Mouse (Mus musculus) C3H10T1/2 (cell line): ENCODE data around the gene Ndufa11. TPM values are rescaled to one million over a fixed set of nuclear protein-coding genes. Genes with fewer than 3 reads are reported as not detected.

Experiments
- polyA plus RNA-seq, 2 experiments: library from polyadenylated mRNA; unstranded; fragments of >200 nt; fragmentation: generic; extraction: Trizol; gene quantifications; one replicate each; pipeline ENCODE4 v1.2.1; 2012; ENCODE audit warnings: missing spikeins in 2 of 2

Ndufa11 gene
- 100 to 1,000 TPM; 608 to 937 TPM for polyA plus RNA-seq

GRCm38 (mm10) chr17:56717363-56718058, at the start of gene Ndufa11, which contains the start of gene Vmac:
Ndufa11 (plus strand) TSS chr17:56717767.
Vmac (minus strand) TSS chr17:56718022.

DNA sequence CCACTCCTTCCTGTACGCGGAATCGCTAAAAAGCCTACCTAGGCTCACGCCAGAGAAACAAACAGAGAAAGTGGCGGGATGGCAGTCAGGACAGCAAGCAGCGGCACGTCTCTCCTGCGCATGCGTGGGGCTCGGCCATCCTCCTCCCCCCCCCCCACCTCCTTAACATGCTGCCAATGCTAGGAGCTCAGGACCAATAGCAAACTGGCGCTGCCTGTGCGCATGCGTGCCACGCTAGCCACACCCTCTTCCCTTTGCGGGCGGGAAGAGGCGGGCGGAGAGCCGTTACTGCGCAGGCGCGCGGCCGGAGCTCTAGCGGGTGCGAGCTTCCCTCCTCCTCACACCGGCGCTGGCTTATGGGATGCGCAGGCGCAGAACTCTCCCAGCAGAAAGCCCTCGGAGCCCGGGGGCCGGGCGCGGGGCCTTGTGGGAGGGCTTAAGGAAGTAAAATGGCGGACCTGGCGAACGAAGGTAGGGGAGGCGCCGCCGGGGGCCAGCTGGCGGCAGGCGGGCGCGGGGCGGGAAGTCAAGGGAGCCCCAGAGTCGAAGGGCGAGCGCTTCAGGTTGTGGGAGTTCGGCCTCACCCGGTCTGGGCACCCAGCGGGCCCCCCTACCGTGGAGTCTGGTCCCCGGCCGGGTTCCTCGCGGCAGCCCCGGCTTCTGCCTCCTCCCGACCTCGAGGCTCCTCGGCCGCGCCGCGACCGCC, 44.5 kb upstream of the Ndufa11 start, which contains the start of gene Ranbp3:
TSS of gene Ranbp3 (plus strand) at position 354 of the 706 bp plus-strand sequence.

GRCm38 (mm10) chr17:56757416-56758123, 40.0 kb downstream of the Ndufa11 start, which contains the start of gene Nrtn:
Nrtn (minus strand) TSS chr17:56757530.

DNA sequence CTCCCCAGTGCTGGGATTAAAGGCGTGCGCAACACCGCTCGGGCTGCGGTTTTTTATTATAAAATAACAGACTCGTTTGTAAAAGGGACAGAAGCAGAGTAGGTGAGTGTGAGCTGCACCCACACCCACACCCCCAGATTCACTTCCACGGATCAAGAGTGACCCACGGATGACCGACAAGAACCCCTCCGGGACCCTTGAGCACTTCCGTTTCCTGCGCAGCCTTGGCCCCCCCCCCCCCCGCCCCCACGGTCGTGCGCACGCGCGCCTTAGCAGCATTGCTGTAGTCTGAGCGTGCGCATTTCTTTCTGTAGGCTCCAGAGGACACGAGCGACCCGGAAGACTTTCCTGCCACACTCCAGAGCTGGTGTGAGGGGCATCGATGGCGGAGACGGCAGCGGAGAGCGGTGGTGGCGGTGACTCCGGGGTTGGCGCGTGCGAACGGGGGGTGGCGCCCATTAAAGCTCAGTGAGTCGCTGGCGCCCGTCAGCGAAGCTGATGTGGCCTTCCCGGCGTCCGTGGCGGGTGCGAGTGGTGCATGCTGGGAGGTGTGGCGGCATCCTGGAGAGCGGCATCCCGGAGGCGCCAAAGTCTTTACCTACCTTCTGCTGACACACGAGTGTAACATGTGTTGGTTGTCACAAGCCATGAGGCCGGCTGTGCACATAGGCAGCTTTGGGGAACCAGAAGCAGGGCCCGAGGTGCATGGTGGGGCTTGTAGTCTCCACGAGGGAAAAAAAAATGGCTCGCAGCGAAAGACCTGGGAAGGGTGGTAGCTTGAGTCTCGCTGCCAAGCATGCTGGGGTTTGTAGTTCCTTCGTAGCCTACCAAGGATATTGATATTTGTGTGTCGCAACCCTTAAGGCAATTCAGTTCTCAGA, 47.1 kb downstream of the Ndufa11 start, which contains the start of gene Dus3l:
TSS of gene Dus3l (plus strand) at position 284 of the 881 bp plus-strand sequence.

GRCm38 (mm10) chr17:56769950-56770349, 52.4 kb downstream of the Ndufa11 start, which contains the start of gene Prr22:
Prr22 (plus strand) TSS chr17:56770250.

Other genes with a start within 250 kb of the Ndufa11 start
- 100 to 1,000 TPM in 1 of 2 experiments, 10 to 100 TPM in 1; 15.1 to 186 TPM for gene Ptprs, start 241.3 kb upstream of the Ndufa11 start, polyA plus RNA-seq
- gene Znrf4, start 205.3 kb upstream of the Ndufa11 start, polyA plus RNA-seq: not detected
- 1 to 10 TPM in 1 of 2 experiments, under 1 TPM in 1; 0.05 to 1.4 TPM for gene Gm20219, start 163.4 kb upstream of the Ndufa11 start, polyA plus RNA-seq
- gene Safb2, start 133.2 kb upstream of the Ndufa11 start, polyA plus RNA-seq: 10 to 100 TPM; 19.9 to 50.5 TPM
- 100 to 1,000 TPM in 1 of 2 experiments, 10 to 100 TPM in 1; 24.2 to 103 TPM for gene Safb, start 132.9 kb upstream of the Ndufa11 start, polyA plus RNA-seq
- gene 2410015M20Rik, start 108.0 kb upstream of the Ndufa11 start, polyA plus RNA-seq: 100 to 1,000 TPM; 433 to 445 TPM
- gene Rpl36, start 104.4 kb upstream of the Ndufa11 start, polyA plus RNA-seq: over 10,000 TPM in 1 of 2 experiments, 1,000 to 10,000 TPM in 1; 5,896 to 10,257 TPM
- gene Lonp1, start 90.9 kb upstream of the Ndufa11 start, polyA plus RNA-seq: 10 to 100 TPM; 52.4 to 73.9 TPM
- under 1 TPM; 0.02 to 0.30 TPM for gene Catsperd, start 89.6 kb upstream of the Ndufa11 start, polyA plus RNA-seq
- gene Ranbp3, start 44.5 kb upstream of the Ndufa11 start, polyA plus RNA-seq: 10 to 100 TPM; 71.2 to 89.9 TPM
- 10 to 100 TPM; 16.3 to 42.8 TPM for gene Vmac, start 255 bp downstream of the Ndufa11 start, polyA plus RNA-seq
- gene Nrtn, start 39.8 kb downstream of the Ndufa11 start, polyA plus RNA-seq: 1 to 10 TPM; 3.2 to 3.9 TPM
- 10 to 100 TPM; 32.1 to 51.8 TPM for gene Dus3l, start 47.0 kb downstream of the Ndufa11 start, polyA plus RNA-seq
- 1 to 10 TPM in 1 of 2 experiments, under 1 TPM in 1; 0.21 to 1.4 TPM for gene Prr22, start 52.5 kb downstream of the Ndufa11 start, polyA plus RNA-seq
- 1 to 10 TPM; 2.5 to 5.7 TPM for gene Rfx2, start 113.2 kb downstream of the Ndufa11 start, polyA plus RNA-seq
- under 1 TPM; 0.01 to 0.13 TPM for gene Acsbg2, start 156.7 kb downstream of the Ndufa11 start, polyA plus RNA-seq
- gene 1700061G19Rik, start 157.7 kb downstream of the Ndufa11 start, polyA plus RNA-seq: under 1 TPM in 1 of 2 experiments, not detected in 1; 0.05 TPM
- 10 to 100 TPM; 34.4 to 56.4 TPM for gene Mllt1, start 217.6 kb downstream of the Ndufa11 start, polyA plus RNA-seq